Mouse (Mus musculus) naive thymus-derived CD4-positive, alpha-beta T cell, adult 2 months (primary cell): ENCODE data around the gene Smug1.
A peak's percentile ranks its signal among the peaks of the same experiment; 100 is the strongest.

Experiments
- DNase-seq: peaks from one replicate; pipeline ENCODE4 v3.0.0-alpha.2; 2011; ENCODE audit warnings: low read depth

The Smug1 gene

DNA sequence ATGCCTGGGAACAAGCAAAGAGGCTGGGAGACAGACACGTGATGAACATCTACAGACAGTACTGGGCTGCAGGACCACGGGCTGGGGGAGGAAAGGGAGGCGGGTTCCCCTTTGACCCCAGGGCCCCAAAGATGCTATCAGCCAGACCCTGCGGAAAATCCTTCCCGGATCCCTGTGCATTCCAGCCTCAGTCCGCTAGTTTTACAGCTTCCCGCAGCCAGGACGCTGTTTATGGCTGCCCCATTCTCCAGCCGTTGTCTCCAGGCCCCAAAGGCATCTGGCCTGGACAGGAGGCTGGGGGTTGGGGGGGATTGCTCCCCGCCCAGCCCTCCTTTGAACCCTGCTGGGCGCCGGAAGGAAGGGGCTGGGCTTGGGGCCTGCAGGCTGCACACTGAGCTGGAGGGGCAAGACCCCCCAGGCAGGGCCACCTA is 10.7 kb upstream of the Smug1 start:
- DNase-seq = no peak

- peak; percentile 90 for DNase-seq
Measured at GRCm38 (mm10) chr15:103176874-103177421, 10.1 kb upstream of the Smug1 start.

DNA sequence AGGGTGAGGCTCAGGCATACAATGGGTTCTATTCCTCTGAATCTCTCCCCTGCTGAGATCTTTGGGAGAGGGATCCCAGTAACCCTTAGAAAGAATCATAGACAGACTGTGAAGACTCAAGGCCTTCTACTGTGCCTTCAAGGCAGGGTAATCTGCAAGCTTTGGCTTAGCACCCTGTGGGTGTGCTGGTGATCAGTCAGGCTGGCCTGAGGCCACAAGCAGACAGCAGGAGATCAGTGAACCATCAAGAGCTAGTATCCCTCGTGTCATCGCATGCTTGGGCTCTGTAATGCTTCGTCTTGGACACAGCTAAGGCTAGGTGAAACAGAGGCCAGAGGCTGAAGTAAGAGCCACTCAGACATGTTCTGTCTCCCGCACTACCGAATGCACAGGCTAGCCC is 6.4 kb upstream of the Smug1 start:
- no peak for DNase-seq

GRCm38 (mm10) chr15:103172537-103172936 is 5.6 kb upstream of the Smug1 start:
- peak; percentile 75 for DNase-seq

- DNase-seq = no peak
Measured at GRCm38 (mm10) chr15:103171276-103171675, 4.4 kb upstream of the Smug1 start.

DNA sequence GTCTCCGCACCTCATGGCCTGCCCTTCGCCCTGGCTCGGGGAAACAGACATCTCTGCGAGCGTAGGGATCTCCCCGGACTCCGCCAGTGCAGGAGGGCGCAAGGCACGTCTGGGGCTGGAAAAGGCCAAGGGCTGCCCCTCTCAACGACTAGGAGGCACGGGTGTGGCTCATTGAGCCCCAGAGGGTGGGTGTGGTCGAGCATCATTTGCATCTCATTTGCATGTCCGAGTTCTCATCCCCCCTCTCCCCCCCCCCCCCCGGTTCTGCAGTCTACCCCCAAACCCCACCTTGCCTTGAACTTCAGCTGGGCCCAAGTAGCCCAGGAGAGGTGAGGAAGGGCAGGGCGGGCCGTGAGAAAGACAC is 3.4 kb upstream of the Smug1 start:
- DNase-seq = no peak

DNA sequence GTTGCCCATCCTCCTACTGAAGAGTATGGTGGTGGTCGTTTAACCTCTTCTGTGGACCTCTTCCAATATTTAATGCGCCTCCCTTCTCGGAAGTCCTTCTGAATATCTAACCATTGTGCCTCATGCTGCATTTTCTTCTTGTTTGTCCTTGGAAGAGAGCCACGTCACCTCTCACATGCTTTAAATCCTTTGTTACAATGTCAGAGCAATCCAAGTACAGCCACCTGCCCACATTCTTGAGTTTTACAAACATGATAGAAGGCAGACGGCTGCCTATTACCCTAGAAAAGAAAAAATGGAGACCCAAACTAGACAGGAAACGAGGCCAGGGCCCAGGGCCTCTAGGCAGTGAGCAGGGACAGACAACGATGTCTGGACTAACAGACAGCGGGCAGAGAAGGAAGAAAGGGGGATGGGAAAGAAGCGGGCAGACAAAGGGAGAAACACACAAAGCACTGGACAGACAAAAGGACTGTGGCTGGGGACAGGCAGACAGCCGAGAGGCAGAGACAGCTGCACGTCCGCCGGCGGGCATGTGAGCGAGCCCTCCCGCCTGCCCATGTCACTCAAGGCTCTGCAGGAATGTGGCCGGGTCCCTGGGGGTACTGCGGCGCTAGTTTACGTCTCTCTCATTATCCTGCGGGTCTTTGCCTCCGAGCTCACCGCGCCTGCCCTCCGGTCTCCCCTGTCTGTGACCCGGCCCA is 2.9 kb upstream of the Smug1 start:
- peak; percentile 36 for DNase-seq

GRCm38 (mm10) chr15:103168801-103169611 is 2.1 kb upstream of the Smug1 start:
- DNase-seq = peak; percentile 67

DNA sequence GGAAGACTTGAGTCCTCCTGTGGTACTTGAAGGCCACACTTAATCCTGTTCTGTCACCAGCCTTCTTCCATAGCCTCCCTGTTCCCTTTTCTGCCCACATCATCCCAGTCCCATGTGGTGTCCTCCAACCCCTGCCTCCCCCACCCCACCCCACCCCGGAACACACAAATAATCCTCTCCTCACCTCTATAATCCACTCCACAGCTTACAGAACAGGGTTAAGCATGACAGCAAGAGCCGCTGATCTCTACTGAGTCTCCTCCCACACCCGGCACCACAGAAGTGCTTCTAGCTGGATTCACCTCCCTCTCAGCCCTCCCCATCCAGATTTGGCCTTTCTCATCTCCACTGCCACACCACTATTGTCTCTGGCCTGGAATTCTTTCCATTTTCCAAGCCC is 894 bp upstream of the Smug1 start:
- no peak for DNase-seq

- DNase-seq = no peak
Measured at GRCm38 (mm10) chr15:103165924-103166323, 968 bp downstream of the Smug1 start.

DNA sequence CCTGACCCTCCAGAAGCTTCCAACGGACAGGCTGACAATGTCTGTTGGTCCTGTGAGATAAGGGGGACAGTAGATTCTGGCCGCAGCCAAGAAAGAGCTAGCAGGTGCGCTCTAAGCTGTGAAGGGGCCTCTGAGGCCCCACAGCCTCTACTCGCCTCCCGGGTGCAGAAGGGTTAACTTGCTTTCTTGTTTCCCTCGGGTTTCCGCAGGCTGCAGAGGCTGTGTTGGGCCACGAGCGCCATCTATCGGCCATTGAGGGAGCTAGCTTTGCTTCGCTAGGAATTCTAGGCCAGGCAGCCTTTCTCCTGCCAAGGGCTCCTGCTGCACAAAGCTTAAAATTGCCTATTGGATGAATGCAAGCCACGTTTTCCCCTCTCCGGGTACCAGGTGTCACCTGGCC is 1.5 kb downstream of the Smug1 start:
- DNase-seq = peak; percentile 90

DNA sequence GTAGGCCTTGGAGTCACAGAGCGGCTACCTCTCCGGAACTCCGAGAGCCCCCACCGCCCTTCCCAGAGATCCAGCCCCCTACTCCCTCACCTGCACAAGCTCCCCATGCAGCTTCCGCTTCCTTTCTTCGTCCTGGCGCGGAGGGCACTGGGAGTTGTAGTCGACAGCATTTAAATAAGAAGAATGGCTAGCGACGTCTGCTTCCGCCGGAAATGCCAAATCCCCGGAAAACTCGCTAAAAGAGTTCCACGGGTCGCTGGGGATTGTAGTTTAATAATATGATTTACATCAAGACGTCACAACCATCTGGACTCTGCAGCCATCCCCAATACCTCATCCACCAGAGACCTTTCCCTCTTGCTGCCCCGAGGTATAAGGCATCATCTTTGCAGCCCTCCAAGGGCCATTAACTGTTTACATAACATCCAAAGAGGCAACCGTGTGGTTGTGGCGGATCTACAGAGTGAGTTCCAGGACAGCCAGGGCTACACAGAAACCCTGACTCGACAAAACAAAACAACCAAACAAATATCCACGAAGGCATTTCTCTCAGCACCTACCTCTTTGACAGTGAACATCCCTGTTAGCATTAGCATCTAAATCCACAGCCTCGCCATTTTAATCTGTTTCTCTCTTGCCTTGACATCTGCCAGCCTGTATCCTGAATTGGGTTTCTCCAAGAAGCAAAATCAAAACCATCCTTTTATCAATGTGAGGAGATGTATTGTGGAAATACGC is 3.5 kb downstream of the Smug1 start:
- DNase-seq = peak; percentile 90

DNA sequence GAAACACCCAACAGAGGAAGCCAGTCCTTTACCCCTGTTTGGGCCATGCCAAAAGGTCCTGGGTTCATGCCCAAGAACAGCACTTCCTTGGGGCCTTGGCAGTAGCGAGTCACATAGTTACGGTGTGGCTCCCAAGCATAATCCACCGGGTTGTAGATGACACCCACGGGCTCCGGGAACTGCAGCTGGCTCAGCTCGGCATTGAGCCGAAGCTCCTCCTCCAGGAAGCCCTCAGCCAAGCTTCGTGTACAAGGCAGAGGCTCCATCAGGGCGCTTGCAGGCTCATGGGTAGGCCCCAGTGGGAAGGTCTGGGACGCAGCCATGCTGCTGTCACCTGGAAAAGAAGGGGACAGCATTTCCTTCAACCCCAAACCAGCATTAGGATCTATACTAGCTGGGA is 9.3 kb downstream of the Smug1 start:
- no peak for DNase-seq

- DNase-seq = no peak
Measured at GRCm38 (mm10) chr15:103156890-103157289, 10.0 kb downstream of the Smug1 start.

- DNase-seq = no peak
Measured at GRCm38 (mm10) chr15:103155366-103156321, 11.2 kb downstream of the Smug1 start.

DNA sequence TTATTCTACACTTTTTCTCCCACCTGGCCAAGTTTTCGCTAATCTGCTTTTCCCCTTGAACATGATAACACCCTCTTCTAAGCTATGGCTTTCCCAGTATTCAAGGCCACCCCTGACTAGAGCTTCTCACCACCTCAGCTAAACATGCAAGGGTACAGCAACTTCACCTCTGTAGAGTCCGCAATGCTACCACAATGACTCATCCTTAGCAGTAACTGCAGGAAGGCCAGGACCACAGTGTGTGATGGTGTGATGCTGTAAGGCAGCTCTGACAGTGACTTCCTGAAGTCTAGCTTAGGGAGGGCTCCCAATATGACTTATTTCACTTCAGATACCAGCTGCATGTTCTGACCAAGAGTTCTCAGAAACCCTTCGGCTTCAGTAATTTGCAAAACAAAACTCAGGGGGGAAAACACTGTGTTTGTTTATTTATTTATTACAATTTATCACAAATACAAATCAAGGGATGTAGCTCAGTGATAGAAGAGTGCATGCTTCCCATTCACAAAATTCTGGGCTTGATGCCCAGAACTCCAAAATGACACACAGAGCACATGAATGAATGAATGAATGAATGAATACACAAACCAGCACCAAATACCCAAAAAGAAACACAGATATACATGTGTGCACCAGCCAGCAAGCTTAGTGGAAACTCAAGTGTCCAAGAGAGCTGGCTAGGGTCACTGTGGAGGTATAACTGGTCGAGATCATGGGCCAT is 13.8 kb downstream of the Smug1 start:
- no peak for DNase-seq

DNA sequence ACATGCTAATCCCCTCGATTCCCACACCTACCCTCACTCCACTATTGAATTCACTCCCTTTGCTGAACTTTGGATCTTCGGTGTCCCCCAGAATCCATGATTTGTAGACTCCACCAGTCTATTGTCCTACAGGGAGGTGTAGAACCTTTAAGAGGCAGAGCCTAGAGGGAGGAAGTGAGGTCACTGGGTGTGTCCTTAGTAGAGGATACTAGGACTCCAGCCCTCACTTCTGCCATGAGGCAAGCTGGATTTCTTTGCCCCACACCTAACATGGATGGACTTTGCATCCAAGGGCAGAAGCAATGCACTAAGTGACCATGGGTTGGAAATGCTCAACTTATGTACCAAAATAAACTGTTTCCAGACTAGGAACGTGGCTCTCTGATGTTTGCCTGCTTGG is 14.5 kb downstream of the Smug1 start:
- no peak for DNase-seq

DNA sequence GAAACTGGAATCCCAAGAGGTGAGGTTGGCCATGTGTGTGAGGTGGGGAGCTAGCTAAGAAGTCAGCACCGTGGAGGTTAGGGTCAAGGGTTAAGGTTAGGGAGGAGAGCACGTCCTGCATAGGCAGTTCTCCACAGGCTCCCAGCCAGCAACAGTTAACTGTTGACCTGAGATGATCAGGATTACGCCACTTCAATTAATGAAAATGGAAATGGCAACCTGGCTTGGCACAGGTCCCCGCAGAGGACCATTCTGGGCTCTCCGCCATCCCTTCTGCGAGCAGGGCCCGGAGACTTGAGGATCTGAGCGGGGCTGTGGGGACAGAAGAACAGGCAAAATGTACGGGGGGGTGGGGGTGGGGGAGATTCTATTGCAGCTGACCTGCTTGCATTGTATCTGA is 19.1 kb downstream of the Smug1 start:
- DNase-seq = no peak

DNA sequence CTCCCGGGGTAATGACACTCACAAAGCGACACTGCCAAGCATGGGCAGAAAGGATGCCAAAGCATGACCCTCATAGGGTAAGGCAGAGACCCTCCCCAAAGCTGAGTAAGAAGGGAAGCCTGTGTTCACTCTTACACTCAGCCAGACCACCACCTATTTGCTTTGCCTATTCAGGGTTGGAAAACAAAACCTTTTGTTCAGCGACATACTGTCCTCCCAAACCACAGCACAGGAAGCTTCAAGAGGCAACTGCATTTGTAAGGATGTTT is 19.5 kb downstream of the Smug1 start:
- no peak for DNase-seq

DNA sequence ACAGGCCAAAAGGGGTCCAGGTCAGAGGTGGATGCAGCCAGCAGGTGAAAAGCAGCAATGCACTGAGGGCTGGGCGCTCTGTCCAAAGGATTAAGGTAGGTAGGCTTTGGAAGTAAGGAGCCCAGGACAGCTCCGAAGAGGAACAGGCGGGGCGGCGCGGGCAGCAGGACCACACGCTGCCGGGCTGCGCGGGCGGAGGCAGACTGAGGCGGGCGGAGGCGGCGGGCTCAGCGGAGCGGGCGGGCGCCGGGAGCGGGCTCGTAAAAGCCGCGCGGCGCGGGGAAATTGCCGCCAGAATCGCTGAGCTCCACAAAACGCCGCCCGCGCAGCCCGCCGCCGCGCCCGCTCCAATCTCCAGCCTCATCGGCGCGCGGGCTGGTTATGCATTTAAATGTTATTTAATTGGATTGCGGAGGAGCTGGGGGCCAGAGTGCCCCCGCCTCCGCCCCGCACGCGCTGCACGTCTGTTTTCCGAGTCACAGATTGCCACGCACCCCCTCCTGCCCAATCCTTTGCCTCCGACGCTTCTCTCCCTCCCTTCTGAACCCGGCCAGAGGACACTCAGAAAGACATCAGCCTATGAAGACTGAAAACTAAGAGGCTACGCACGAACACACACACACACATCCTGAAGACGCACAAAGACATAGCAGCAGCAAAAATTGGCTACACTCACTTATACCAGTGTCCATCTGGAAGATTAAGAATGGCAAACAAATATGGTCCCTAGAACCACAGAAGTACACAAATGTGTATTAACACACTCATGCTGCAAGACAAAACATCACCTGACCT is 20.1 kb downstream of the Smug1 start:
- DNase-seq = no peak
